Mouse (Mus musculus) R1 (cell line): ENCODE results near the gene Atp5d.

ENCODE experiments used
- DNase-seq: peaks from one replicate; pipeline ENCODE4 v3.0.0-alpha.2; 2018; ENCODE audit warnings: low read depth, low spot score

The Atp5d gene

DNA sequence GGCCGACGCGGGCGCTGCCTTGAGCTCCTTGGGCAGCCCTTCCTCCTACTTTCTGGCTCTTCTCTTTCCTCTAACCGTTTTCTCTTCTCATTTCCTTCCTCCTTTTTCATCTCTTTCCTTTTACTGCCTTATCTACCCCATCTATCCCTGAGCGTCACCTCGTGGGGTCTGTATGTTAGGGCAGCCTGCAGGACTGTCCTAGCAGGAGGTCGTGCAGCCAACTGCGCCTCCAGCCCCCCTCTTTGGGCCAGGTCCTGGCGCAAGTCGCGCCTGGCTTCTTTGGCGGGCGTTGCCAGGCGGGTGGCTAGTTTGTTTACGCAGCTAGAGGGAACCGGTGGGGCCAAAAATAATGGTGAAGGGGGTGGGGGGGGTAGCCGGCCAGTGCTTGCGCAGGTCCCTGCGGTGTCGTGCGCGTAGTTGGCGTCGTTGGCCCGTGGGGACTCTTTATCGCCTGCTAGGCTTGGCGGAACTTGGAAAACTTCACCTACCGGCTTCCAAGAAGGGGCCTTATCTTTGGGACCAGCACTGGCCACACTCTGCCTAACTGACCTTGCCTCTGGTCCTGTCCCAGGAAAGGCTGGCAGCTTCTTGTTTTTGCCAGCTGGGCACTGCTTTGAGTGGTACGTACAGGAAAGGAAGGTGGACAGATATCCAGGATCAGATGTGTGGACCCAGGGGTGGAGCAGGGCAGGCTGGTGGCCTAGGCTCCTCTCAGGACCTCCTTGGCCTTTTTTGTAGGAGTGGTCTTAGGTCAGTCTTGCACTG lies 21.3 kb upstream of the Atp5d start:
- DNase-seq: no peak

DNA sequence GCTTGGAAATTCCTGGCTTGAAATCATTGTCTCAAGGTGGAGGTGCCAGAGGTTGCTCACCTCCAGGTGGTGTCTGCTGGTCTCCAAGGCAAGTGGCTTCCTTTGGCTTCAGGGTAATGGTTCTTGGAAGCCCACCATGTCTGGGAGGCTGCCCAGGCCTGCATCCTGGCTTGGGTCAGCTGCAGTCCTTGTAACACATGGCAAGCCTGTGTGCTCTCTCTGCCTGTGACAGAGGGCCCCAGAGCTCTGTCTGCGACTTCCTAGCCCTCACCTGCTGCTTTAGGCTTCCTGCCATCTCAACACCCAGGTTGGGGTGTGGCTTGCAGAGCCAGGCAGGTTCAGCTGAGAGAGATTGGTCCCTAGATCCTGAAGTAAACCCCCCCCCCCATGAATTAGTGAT lies 20.7 kb upstream of the Atp5d start:
- DNase-seq: no peak

DNA sequence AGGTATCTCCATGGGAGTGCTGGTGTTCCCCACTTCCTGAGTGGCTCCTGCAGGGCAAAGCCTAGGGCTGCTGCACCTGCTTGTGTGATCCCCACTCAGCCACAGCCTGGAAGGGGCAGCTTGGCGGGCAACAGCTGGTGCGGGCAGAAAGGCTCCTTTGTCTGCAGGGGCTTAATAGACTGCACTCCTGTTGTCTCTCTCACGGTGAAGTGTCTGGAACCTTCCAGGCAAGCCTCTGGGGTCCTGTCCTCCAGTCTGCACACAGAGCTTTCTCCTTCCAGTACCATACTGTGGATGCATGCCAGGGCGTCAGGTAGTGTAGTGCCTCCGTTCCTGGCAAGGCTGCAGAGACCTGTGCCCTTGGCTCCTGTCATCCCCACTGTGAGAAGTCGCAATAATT lies 19.9 kb upstream of the Atp5d start:
- DNase-seq: no peak

DNA sequence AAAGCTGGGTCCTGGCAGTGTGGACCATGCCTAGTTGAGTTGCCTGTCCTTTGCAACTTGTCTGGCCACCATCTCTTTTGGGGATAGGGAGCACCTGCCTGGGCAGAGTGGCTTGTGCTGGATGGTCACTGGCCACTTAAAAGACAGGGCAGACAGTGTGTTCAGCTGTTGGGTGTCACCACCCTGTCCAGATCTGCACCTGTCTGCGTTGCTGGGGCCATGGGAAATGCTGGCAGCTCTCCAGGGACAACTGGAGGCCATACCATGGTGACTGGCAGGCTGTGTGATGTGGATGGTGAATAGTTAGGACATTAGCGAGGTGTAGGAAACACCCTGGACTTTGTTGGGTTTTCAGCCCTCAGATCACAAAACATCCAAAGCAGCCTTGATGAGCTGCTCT lies 18.3 kb upstream of the Atp5d start:
- no peak for DNase-seq

DNA sequence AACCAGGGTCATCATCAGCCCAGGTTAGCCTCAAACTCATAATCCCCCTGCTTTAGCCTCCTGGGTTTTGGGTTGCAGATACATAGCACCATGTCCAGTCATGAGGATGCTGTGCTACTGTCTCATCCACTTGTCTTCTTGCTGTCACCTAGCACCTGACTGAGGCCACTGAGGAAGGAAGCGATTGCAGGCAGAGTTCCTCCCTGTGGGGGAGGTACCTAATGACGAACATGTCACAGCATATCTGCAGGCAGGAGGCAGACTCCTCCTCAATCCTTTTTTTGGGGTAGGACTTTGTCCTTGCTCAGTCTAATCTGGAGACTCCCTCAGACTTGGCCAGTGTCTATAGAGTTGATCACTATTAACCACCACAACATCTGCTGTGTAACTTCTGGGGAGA lies 16.8 kb upstream of the Atp5d start:
- no peak for DNase-seq

DNA sequence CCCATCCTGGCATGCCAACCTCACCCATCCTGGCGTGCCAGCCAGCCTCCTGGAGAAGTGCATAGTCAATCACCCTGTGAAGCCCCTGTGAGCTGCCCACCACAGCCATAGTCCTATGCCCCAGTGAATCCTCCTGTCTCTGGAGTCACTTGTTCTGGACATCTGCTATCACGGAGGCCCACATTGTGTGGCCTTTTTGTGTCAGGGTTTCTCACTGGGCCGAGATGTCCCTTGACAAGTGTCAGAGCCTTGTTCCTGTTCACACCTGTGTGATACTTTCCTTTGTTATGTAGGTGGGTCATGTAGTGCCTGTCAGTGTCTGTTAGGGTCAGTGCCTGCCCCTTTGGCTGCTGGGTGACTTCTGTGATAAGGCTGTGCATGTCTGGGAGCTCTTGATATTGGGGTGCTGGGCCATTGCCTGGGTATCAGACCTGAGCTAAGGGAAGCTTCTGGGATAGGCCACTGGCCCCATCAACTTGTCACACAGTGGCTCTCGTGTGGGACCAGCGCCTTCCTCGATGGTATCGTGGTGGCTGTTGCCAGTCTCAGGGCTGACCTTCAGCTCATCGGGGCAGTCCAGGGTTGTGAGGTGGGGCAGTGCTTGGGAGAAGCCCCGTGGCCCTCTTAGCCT lies 14.4 kb upstream of the Atp5d start:
- no peak for DNase-seq

DNA sequence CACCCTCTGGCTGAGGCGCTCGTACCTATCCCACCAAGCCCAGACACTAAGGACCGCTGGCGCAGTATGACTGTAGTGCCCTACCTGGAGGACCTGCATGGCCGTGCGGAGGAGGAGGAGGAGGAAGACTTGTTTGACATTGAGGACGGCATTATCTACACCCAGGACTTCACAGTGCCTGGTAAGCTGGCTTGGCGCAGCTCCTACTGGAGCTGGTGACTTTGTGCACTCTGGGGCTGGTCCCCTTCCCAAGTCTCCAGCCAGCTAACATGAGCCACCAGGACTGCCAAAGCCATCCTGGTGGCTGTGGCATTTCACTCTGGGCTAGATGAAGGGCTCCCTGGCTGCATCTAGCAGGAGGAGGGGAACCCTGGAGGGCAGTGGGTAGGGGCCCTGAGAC lies 10.5 kb upstream of the Atp5d start:
- DNase-seq: no peak

DNA sequence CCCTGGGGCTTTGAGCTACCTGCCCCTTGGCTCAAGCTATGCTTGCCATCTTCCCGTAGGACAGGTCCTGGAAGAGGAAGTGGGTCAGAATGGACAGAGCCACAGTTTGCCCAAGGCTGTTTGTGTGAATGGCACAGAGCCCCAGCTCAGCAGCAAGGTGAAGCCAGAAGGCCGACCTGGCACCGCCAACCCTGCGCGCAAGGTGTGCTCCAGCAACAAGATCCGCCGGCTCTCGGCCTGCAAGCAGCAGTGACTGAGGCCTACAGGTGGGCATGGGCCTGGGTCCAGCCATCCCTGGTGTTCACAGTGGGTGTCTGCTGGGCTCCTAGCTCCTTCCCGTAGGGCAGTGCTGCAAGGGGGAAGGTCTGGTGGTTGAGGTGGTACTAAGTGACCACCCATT lies 8.6 kb upstream of the Atp5d start:
- DNase-seq: no peak

DNA sequence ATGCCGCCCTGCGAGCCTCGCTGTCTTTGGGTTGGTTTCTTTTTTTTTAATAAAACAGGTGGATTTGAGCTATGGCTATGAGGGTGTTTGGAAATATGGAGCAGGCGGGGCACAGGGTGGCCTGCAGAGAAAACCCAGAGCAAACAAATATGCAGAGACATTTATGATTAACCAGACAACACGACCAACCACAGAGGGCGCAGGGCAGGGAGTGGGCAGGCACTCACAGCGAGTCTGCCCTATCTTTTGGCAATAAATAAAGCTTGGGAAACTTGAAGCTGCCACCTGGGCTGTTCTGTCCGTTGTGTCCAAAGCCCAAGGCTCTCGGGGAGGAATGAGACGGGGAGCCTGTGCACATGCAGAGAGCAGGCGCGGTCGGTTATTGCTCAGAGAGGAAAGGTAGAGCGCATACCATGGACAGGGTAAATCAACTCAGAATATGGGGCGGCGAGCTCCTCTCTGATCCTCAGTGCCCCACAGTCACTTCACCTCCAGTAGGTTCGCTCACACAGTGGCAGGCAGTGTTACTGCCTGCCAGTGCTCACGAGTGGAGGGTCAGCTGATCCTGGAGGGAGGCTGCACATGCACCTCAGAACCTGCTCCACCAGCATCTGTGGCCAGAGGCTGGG lies 7.9 kb upstream of the Atp5d start:
- peak; percentile 51 for DNase-seq

DNA sequence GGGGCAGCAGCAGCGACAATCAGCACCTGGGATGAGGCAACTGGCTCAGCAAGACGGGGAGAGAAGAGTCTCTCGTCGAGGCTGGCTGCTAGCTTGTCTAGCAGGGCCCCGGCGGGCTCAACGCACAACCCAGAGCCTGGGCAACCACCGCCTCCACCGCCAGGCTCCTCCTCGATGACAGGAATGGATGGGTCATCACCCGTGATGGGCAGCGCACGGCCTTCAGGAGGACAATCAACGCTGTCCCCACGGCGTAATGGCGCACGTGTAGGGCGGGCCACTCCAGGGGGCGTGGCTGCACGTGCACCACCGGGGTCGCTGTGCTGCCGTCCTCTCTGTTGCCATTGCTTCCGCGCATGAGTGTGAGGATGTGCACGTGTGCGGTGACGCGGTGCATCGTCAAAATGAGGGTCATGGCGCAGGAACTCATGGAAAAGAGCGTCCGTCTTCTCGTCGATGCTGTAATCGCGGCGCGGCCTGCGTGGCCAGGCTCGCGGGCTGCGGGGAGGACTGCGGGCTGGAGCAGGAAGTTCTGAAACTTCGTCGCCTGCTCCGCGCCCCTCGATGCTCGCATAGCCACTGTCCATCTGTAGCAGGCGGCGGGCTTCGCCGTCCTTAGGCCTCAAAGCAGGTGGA lies 7.0 kb upstream of the Atp5d start:
- DNase-seq: peak; percentile 85

DNA sequence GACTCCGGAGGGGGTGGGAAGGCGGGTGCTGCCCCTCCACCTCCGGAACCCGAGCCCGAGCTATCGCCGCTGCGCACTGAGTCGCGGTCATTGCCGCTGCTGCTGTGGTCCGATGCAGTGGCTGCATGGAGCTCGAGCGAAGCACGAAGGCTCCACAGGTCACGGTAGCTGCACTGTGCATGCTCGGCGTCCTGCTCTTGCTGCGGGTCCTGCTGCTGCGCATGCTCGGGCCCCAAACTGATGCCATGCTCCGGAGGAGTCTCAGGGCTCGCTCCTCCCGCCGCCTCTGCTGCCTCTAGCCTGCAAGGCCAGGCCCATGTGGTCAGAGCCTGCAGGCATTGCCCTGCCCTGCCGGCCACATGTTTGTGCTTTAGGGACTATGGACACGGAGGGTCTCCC lies 6.5 kb upstream of the Atp5d start:
- DNase-seq: peak; percentile 65

DNA sequence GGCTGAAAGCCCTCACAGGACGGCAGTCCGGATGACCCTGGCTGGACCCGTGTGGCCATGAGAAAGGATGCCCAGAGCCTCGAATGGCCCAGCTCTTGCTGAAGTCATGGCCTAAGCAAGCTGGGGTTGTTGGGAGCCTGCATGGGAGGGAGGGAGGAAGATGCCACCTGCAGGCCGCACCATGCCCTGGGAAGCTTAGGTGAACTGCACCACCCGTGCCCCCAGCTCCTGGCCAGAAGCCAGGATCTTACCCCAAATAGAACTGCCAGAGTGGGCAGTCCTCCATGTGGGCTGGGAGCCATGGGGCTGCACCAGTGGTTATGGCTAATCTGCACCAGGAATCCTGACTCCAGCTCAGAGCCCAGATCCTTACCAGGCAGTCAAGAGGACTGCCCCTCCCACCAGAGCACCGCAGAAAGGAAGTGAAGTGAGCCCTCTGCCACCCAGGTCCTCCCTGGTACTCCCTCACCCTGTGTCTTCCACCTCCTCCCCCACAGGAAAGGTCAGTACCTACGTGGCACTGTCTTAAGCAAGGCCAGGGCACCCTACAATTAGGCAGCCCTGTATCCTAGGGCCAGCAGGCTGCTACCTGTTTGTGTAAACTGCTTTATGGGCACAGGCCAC lies 5.1 kb upstream of the Atp5d start:
- DNase-seq: no peak

DNA sequence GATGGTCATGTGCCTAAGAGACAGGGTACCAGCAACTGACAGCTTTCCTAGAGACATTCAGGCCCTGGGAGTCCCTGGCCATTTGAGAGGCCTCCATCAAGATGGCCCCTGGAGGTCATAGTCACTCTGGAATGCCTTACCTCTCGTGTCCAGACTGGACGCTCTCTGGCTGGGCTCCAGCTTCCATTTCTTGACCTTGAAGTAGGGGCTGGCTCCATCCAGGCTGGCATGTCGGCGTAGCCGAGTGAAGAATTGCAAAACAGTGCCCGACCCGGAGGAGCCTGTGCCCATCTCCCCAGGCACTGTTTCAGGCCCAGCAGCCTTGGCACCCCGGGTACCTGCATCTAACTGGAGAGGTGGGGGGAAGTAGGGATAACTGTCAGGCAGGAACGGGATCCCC lies 4.0 kb upstream of the Atp5d start:
- DNase-seq: no peak

DNA sequence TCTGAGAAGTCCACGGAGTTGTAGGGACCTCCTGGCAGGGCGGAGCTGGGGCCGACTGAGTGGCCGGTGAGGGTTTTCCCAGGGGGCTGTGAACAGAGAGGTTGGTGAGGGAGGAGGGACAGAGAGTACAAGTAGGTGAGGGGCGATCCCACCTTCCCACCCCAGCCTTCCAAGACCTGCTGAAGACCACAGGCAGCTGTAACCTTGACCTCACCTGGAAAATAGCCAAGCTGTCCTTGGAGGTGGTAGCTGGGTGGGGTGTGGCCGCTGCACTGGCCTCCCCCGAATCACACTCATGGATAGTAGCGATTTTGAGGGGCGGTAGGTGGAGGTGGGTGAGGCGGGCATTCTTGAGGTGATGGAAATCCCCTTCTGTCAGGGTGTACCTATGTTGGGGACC lies 3.3 kb upstream of the Atp5d start:
- no peak for DNase-seq

DNA sequence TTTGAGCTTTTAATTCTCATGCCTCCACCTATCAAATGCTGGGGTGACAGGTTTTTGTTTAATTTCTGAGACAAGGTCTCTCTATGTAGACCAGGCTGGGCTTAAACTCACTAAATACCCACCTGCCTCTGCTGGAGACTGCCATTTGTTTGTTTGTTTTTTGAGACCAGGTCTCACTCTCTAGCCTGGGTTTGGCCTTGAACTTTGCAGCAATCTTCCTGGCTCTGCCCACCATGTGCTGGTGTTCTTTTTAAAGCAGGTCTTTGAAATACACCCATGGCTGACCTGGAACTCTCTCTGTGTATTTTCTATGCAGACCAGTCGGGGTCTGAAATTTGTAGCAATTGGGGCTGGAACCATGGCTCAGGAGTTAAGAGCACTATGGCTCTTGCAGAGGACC lies 2.8 kb upstream of the Atp5d start:
- no peak for DNase-seq

DNA sequence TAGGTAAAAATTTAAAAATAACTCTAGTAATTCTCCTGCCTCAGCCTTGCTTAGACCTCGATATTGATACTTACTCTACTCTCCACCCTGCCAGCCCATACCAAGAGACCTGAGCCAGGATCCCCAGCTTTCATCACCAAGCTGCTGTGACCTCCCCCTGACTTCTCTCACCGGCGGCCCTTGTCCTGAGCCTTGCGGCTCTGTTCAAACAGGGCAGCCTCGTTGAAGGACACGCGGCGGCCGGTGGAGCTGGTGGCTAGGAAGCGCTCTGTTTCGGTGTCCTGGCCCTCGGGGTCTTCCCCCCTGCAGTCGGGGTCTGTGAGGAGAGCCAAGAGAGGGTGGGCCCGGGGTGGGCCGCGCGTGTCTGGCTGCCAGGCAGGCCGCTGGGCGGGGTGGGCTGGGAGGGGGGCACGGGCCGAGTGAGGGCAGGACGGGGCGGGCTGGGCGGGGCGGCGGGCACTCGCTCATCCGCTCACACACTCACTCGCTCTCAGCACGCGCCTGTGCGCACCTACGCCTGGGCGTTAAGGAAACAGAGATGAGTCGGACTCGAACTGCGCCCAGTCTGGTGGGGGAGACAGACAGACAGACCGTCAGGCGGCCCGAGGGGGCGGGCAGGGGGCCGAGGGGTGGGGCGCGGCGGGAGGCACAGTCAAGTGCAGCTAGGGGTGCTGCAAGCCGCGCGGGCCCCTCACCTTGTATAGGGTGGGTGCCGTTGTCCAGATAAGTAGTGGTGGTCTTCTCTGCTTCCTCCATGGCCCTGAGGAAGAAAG lies 2.1 kb upstream of the Atp5d start:
- DNase-seq: no peak

DNA sequence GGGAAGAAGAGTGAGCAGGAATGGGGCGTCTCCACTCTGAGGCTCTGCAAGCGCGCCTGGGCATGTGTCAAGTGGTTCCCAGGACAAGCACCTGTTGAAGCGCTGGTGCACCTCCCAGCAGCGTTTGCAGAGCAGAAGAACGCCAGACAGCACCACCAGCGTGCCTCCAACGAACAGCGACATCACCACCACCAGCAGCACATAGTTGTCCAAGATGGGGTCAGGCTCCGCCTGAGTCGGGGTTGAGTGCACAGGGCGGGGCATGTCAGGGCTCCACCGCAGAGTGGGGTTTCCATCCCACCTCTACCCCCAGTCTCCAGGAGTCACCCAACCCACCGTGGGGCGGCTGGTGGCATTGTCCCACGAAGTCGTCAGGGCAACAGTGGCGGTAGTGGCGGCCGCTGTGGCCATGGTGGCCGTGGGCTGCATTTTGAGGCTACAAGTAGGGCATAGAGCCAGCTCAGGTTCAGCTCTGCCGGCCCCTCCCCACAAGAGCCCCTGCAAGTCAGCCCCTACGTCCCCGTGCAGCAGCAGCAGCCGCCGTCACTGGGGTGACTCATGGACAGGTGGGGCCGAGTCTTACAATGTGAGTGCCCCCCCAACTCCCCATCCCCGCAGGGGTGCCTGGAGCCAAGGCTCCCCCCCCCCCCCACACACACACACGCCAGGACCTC lies 1.3 kb upstream of the Atp5d start:
- DNase-seq: peak; percentile 51

DNA sequence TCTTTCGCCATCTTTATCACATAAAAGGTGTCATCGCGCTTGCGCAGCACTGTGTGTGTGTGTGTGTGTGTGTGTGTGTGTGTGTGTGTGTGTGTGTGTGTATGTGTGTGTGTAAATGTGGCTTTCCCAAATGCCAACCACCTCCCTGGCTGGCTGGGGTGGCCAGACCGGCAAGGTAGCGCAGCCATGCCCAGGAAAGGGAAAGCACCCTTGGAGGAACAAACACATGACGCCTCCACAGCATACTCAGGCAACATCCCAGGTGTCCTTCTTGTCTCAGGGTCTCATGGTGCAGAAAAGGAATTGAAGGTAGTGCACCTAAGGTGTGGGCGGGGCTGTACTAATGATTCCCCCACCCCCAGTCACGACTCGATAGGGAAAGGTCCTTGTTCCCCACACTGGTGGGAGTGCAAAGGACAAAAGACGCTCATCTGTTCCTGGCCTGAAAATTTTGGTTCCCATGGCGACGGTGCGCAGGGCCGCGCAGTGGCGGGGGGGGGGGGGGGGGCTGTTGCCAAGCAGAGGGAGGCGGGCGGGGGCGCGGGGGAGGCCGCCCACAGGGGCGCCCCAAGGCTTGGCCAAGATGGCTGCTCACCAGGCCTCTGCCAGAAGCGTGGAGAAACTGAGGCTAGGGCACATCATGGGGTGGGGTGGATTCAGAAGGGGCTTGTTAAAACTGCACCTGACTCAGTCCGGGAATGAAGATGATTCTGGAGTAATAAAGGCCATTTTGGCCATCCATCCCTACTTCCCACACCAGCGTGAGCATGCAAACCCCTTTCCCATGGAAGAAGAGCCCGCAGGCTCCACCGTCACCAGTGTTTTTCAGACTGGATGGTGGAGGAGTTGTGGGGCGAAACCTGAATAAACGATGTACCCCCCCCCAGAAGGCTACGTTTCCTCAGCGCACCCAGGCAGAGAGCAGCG lies 543 bp upstream of the Atp5d start:
- peak; percentile 50 for DNase-seq

DNA sequence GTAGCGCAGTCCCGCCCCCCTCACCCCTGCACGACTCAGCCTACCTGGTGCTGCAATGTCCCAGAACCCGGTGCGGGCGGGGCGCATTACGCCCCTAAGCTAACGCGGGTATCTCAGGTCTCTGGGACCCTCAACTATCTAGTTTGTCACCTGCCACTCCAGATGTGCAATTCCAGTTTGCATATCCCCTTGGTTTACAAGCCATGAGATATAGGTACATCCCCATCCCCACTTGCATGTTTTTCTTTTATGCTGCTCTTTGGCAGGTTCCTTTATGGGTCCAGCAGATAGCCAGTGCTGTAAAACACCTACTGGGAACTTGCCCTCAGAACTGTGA lies 975 bp downstream of the Atp5d start:
- DNase-seq: peak; percentile 73
